Mouse (Mus musculus) layer of hippocampus, postnatal 10 days (tissue): ENCODE data around the gene Ift172. TPM values are rescaled to one million over a fixed set of nuclear protein-coding genes. Genes with fewer than 3 reads are reported as not detected.

ENCODE experiments used
- DNase-seq, 2 experiments: peaks; one replicate each; pipeline ENCODE4 v3.0.0; 2021; ENCODE audit warnings: low spot score in 2 of 2
- long read RNA-seq: library from polyadenylated mRNA; stranded (forward); transcript quantifications from one replicate; pipeline ENCODE4 v2.0.0, GENCODE M21; 2023
- total RNA-seq, 2 experiments: library from RNA; stranded (reverse); gene quantifications; 2 replicates each; pipeline ENCODE4 v1.2.3; 2021

Ift172 gene
- total RNA-seq = 10 to 100 TPM; 68.7 to 70.3 TPM
- long read RNA-seq, full-length matches to known transcripts = 4 of 14 reads
- long read RNA-seq, partial matches to known transcripts = 8 of 14 reads
- long read RNA-seq, other reads (novel, unspliced or antisense) = 2 of 14 reads

- DNase-seq = peak; percentile 93 to 94
Measured at GRCm38 (mm10) chr5:31290521-31291360, at the start of gene Ift172. TSS of gene Ift172 (minus strand) at chr5:31291116.

DNA sequence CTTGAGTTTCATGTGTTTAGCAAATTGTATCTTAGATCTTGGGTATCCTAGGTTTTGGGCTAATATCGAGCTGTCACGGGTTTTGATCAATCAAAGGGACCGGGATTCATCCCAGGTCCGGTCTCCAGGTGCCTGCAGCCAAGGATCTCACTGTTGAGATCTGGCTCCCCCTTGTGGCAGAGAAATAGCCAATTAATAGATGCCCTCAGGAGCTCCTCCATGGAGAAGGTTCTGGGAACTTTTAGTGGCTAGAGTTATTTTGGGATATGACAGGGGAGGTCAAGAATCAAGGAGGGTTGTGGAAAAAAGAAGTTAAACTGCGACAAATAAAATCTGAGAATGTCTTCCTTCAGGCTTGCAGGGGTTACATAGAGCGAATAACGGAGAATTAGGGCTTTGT lies 37.3 kb upstream of the Ift172 start:
- DNase-seq = peak; percentile 57 to 73

GRCm38 (mm10) chr5:31326850-31327249 lies 35.9 kb upstream of the Ift172 start:
- no peak for DNase-seq

- no peak for DNase-seq
Measured at GRCm38 (mm10) chr5:31324085-31324484, 33.2 kb upstream of the Ift172 start.

GRCm38 (mm10) chr5:31322776-31323175 lies 31.9 kb upstream of the Ift172 start:
- DNase-seq = no peak

GRCm38 (mm10) chr5:31312806-31313205 lies 21.9 kb upstream of the Ift172 start:
- DNase-seq = no peak

- no peak for DNase-seq
Measured at GRCm38 (mm10) chr5:31303093-31303492, 12.2 kb upstream of the Ift172 start.

DNA sequence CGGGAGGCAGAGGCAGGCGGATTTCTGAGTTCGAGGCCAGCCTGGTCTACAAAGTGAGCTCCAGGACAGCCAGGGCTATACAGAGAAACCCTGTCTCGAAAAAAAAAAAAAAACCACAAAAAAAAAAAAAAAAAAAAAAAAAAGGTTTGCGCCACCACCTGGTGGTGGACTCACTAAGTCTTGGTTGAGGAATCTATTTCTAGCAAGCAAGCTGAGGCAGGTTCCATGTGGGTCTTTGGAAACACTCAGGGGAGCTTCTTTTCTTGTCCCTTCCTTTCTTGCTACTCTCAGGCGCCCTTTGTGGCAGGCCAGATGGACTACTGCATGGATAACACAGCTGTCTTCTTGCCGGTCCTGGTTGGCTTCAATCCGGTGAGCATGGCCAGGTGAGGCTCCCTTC lies 10.9 kb upstream of the Ift172 start:
- DNase-seq = no peak

GRCm38 (mm10) chr5:31298486-31298885 lies 7.6 kb upstream of the Ift172 start:
- no peak for DNase-seq

- no peak for DNase-seq
Measured at GRCm38 (mm10) chr5:31297981-31298380, 7.1 kb upstream of the Ift172 start.

DNA sequence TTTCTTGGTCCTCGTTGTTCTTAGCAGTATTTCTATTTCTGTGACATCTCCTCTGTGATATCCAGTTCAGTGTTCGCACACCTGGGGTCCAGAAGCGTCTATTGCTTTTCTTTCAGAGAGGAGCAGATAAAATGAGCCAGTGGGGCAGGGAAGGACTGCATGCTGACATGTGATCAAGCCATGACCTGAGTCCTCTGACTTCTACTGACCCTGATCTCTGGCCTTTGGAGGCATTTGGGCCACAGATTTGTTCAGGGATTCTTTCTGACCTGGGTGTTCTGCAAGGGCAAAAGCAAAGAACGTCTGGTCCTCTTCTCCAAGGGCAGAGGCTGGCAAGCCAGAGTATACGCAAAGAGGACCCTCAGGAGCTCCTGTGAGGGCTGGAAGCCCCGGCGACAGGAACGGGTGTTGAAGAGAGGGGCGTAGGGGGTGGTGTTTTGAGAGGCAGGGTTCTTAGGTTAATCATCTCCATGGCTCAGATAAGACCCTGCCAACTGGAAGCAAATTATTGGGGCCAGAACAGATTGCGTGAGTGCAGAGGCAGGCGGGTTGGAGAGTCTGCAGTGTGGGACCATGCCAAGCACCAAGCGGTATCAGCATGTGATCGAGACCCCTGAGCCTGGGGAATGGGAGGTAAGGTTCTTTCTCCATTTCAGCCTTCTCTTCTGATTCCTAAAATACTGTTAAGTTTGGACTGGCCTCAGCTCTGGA lies 6.3 kb upstream of the Ift172 start, which contains the start of gene Gckr:
Gckr (plus strand) TSS at position 397 of the 711 bp plus-strand sequence.
- no peak for DNase-seq

DNA sequence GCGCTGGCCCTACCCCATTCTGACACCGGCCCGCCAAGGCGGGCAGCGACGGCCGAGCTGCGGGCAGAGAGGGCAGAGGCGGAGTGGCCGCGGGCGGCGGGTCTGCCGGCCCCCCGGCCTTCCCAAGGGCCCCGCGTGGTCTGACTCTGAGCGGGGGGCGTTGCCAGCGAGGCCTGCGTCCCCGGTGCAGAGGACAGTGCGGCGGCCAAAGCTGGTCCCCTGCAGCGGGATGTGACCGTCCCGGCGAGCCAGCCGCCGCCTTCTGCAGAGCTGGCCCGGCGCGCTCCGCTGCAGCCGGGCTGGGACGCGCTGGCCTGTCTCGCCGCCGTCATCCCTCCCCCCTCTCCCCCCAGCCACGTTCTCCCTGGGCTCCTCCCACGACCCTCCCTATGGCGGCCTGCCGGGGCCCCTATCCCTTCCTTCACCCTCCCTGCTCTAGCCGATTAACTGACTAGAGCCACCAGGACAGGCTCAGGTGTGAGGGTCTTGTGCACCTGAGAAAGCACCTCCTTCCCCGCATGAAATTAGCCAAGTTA lies 4.8 kb upstream of the Ift172 start, which contains the start of gene Fndc4:
Fndc4 (minus strand) TSS at position 475 of the 536 bp plus-strand sequence.
- DNase-seq = peak; percentile 61 to 78

DNA sequence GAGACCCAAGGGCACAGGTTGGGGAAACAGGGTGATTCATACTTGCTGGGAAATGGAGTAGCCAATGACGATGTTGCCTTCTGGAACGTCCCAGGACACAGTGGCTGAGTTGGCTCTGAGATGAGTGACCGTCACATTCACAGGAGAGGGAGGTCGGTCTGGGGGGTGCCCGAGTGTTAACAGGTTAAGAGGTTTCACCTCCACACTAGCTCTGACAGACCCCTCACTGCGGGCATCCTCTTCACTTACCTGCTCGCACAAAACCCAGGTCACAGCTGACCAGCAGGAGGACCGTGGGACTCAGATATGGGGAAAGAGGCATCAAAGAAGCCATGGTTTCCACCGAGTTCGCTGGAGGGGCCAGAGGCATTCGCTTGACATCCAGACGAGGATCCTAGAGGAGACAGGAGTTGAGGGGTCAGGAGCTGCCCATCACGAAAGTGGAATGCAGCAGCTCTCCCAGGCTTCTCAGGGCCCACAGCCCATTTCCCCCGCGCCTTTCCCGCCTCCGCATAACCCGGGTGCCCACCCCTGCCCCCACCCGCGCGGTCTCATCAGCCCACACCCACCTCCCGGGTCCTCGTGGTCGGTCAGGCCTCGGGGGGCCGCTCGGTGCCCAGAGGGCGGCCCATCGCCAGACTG lies 4.2 kb upstream of the Ift172 start:
- peak in 1 of 2 experiments; percentile 25 for DNase-seq

DNA sequence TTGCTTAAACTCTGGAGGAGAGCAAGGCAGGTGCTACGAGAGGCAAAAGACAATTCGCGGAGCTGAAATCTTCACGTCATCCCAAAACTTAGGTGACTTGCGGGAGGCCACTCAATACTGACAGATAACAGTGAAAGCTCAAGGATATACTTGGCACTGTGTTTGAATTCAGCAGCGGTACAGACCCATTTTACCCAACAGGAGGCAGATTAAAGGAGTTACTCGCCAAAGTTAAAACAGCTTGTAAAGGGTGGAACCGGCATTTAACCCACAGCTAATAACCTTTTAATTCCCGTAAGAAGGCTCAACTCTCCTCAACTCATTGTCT lies 409 bp upstream of the Ift172 start:
- DNase-seq = no peak

- no peak for DNase-seq
Measured at GRCm38 (mm10) chr5:31289626-31290230, 1.2 kb downstream of the Ift172 start.

- no peak for DNase-seq
Measured at GRCm38 (mm10) chr5:31288655-31289054, 2.3 kb downstream of the Ift172 start.

GRCm38 (mm10) chr5:31288225-31288624 lies 2.7 kb downstream of the Ift172 start:
- no peak for DNase-seq

GRCm38 (mm10) chr5:31279245-31279988 lies 11.5 kb downstream of the Ift172 start:
- no peak for DNase-seq

GRCm38 (mm10) chr5:31273018-31273417 lies 17.9 kb downstream of the Ift172 start:
- no peak for DNase-seq

DNA sequence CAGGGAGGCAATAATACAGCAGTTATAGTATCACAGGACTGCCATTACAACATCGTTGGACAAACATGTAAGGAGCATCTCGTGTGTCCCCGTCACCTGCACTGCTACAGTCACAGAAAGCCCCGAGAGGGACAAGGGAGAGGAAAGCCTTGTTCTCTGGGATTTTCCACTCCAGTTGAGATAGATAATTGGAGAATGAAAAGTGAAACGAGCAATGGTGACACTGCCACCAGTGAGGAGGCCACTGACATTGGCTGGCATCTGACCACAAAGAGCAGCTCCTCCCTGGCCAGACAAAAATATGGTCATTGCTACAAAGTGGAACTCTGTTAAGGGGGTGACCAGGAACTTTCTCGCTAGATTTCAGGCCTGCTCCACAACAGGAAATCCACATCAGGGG lies 23.2 kb downstream of the Ift172 start:
- DNase-seq = no peak
